Mouse (Mus musculus): ENCODE data around the gene Osgep. TPM values are rescaled to one million over a fixed set of nuclear protein-coding genes. Genes with fewer than 3 reads are reported as not detected.
"Not testable (repeated sequence)": the region's sequence is repeated elsewhere in the genome, so short reads cannot be mapped to it uniquely, and the experiment has no call there.

Osgep gene
- 110 and 111 TPM in 2 replicates for polyA plus RNA-seq (2015; fragmentation: Nextera tagmentation; extraction: Ambion mirVana)

- H3K27ac ChIP-seq (ENCODE audit: low read depth, low read length) = peak within 1 kb of the TSS; percentile 82
- H3K4me3 ChIP-seq (ENCODE audit: low read length) = peak within 1 kb of the TSS; percentile 85
- peaks cover 22% of the 10 kb centered on the region for H3K36me3 ChIP-seq (ENCODE audit: control insufficient read depth, insufficient read depth, low read length)
- H3K9ac ChIP-seq (ENCODE audit: low read depth, low read length) = peak within 1 kb of the TSS; percentile 80
- peak within 1 kb of the TSS; percentile 95 for H3K4me2 ChIP-seq (ENCODE audit: low read length)
- H3K9me3 ChIP-seq (ENCODE audit: control insufficient read depth, low read length) = no peaks in the 10 kb centered on the region
- H3K27me3 ChIP-seq (replicated peaks; ENCODE audit: control insufficient read depth, insufficient read depth, low read length) = no peaks in the 10 kb centered on the region
- peak; percentile 97 for ATAC-seq
- H3K4me1 ChIP-seq (ENCODE audit: control insufficient read depth, insufficient read depth, low read depth, low read length) = peaks cover 22% of the 10 kb centered on the region
- WGBS = 0% methylated on average over 51 of the region's 57 CpGs
These were observed at the start of gene Osgep, which contains the start of gene Apex1 for GRCm38 (mm10) chr14:50924281-50925064. Gene Osgep (minus strand): TSS chr14:50924893. Gene Apex1 (plus strand): TSS chr14:50924968.

- no peak for ATAC-seq
- WGBS = 58% methylated on average over 4 of the region's 4 CpGs
- Histone ChIP-seq H3K36me3 (ENCODE audit: control insufficient read depth, insufficient read depth, low read length) (no peaks in the 10 kb centered on the region), H3K9me3 (ENCODE audit: control insufficient read depth, low read length) (no peaks in the 10 kb centered on the region), H3K9ac (ENCODE audit: low read depth, low read length) (no peak overlapping the region), H3K27ac (ENCODE audit: low read depth, low read length) (no peak overlapping the region), H3K4me3 (ENCODE audit: low read length) (no peak overlapping the region), H3K4me2 (ENCODE audit: low read length) (no peak overlapping the region), H3K27me3 (replicated peaks; ENCODE audit: control insufficient read depth, insufficient read depth, low read length) (no peaks in the 10 kb centered on the region), H3K4me1 (ENCODE audit: control insufficient read depth, insufficient read depth, low read depth, low read length) (no peaks in the 10 kb centered on the region)
These were observed 49.0 kb upstream of the Osgep start for GRCm38 (mm10) chr14:50973700-50974099.

GRCm38 (mm10) chr14:50973054-50973453, 48.4 kb upstream of the Osgep start:
- H3K27me3 ChIP-seq (replicated peaks; ENCODE audit: control insufficient read depth, insufficient read depth, low read length); H3K27ac ChIP-seq (ENCODE audit: low read depth, low read length); H3K9ac ChIP-seq (ENCODE audit: low read depth, low read length); H3K4me3 ChIP-seq (ENCODE audit: low read length); H3K9me3 ChIP-seq (ENCODE audit: control insufficient read depth, low read length); H3K4me2 ChIP-seq (ENCODE audit: low read length); ATAC-seq; H3K4me1 ChIP-seq (ENCODE audit: control insufficient read depth, insufficient read depth, low read depth, low read length); H3K36me3 ChIP-seq (ENCODE audit: control insufficient read depth, insufficient read depth, low read length): not testable (repeated sequence)
- WGBS = 92% methylated on average over 5 of the region's 5 CpGs

DNA sequence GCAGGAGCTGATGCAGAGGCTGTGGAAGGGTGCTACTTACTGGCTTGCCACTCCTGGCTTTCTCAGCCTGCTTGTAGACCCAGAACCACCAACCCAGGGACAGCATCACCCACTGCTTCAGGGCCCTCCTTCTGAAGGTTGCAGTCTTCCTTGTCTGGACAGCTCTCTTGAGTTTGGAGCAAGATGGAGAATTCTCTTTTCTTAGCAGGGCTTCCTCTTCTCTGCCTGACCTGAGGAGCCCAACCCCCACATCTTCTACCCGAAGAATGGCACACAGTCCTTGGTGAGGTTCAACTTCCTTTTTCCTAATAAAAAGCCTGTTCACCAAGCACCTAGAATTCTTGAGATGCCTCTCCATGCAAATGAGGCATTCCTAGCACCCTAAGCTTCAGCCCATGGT, 46.1 kb upstream of the Osgep start:
- H3K4me1 ChIP-seq (ENCODE audit: control insufficient read depth, insufficient read depth, low read depth, low read length) = no peaks in the 10 kb centered on the region
- H3K36me3 ChIP-seq (ENCODE audit: control insufficient read depth, insufficient read depth, low read length) = no peaks in the 10 kb centered on the region
- no peak overlapping the region for H3K4me2 ChIP-seq (ENCODE audit: low read length)
- H3K9me3 ChIP-seq (ENCODE audit: control insufficient read depth, low read length) = no peaks in the 10 kb centered on the region
- H3K4me3 ChIP-seq (ENCODE audit: low read length) = no peak overlapping the region
- ATAC-seq = 0 out of 2 replicates have a peak, but pooled peaks have one; percentile 32
- H3K9ac ChIP-seq (ENCODE audit: low read depth, low read length) = no peak overlapping the region
- 71% methylated on average over 1 of the region's 1 CpGs for WGBS
- H3K27me3 ChIP-seq (replicated peaks; ENCODE audit: control insufficient read depth, insufficient read depth, low read length) = no peaks in the 10 kb centered on the region
- no peak overlapping the region for H3K27ac ChIP-seq (ENCODE audit: low read depth, low read length)

GRCm38 (mm10) chr14:50969558-50970544, 45.2 kb upstream of the Osgep start:
- WGBS = 12% methylated on average over 12 of the region's 12 CpGs
- Histone ChIP-seq H3K27ac (ENCODE audit: low read depth, low read length) (peak overlapping the region; percentile 54; the same call in 1 of the 2 replicates), H3K4me3 (ENCODE audit: low read length) (no peak overlapping the region)

GRCm38 (mm10) chr14:50969041-50969440, 44.3 kb upstream of the Osgep start:
- ATAC-seq = peak; percentile 72; the same call in 1 of the 2 replicates
- H3K4me3 ChIP-seq (ENCODE audit: low read length) = no peak overlapping the region
- no peaks in the 10 kb centered on the region for H3K36me3 ChIP-seq (ENCODE audit: control insufficient read depth, insufficient read depth, low read length)
- no peaks in the 10 kb centered on the region for H3K9me3 ChIP-seq (ENCODE audit: control insufficient read depth, low read length)
- no peak overlapping the region for H3K4me2 ChIP-seq (ENCODE audit: low read length)
- no peaks in the 10 kb centered on the region for H3K4me1 ChIP-seq (ENCODE audit: control insufficient read depth, insufficient read depth, low read depth, low read length)
- H3K27me3 ChIP-seq (replicated peaks; ENCODE audit: control insufficient read depth, insufficient read depth, low read length) = no peaks in the 10 kb centered on the region
- WGBS = 3% methylated on average over 1 of the region's 1 CpGs
- no peak overlapping the region for H3K9ac ChIP-seq (ENCODE audit: low read depth, low read length)
- H3K27ac ChIP-seq (ENCODE audit: low read depth, low read length) = no peak overlapping the region

More at GRCm38 (mm10) chr14:50969558-50970544, 45.2 kb upstream of the Osgep start:
- ATAC-seq = peak; percentile 89
- H3K36me3 ChIP-seq (ENCODE audit: control insufficient read depth, insufficient read depth, low read length) = no peaks in the 10 kb centered on the region
- 0 out of 2 replicates have a peak overlapping the region, but pooled peaks have one; percentile 14 for H3K4me2 ChIP-seq (ENCODE audit: low read length)
- H3K4me1 ChIP-seq (ENCODE audit: control insufficient read depth, insufficient read depth, low read depth, low read length) = no peaks in the 10 kb centered on the region
- H3K27me3 ChIP-seq (replicated peaks; ENCODE audit: control insufficient read depth, insufficient read depth, low read length) = no peaks in the 10 kb centered on the region
- no peak overlapping the region for H3K9ac ChIP-seq (ENCODE audit: low read depth, low read length)
- H3K9me3 ChIP-seq (ENCODE audit: control insufficient read depth, low read length) = no peaks in the 10 kb centered on the region

DNA sequence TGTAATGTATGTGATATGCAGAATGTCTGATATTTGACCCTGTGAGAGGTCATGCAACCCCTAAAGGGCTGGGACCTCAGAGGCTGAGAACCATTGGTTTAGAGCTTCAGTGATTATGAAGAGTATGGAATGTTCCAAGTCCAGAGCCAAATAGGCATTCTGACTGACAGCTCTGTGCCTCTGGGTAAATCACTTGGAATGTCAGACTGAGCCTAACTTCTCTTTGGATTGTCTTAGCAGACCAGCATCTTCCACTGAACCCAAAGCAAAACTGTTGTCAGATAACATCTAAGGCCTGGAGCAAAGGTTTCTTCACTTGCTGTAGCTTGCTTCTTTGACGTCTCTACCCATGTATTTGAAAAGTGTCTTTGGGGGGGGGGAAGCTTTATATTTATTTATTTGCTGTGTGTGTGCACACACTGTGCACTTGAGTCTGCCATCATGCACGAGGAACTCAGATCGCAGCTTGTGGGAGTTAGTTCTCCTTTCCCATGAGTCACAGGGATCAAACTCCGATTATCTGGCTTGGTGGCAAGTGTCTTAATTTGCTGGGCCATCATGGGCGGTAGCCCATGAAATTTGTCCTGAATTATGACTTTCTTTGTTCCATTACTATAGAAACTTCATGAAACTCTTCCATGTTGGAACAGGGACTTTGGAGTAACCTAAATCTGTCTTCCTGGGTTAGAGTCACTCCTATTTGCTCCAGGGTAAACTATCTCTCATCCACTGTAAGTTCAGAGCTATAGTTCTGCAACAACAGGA, 43.7 kb upstream of the Osgep start:
- ATAC-seq = no peak
- Histone ChIP-seq H3K27me3 (replicated peaks; ENCODE audit: control insufficient read depth, insufficient read depth, low read length) (no peaks in the 10 kb centered on the region), H3K36me3 (ENCODE audit: control insufficient read depth, insufficient read depth, low read length) (no peaks in the 10 kb centered on the region), H3K9me3 (ENCODE audit: control insufficient read depth, low read length) (no peaks in the 10 kb centered on the region), H3K4me1 (ENCODE audit: control insufficient read depth, insufficient read depth, low read depth, low read length) (no peaks in the 10 kb centered on the region), H3K27ac (ENCODE audit: low read depth, low read length) (no peak overlapping the region), H3K9ac (ENCODE audit: low read depth, low read length) (no peak overlapping the region), H3K4me3 (ENCODE audit: low read length) (no peak overlapping the region), H3K4me2 (ENCODE audit: low read length) (no peak overlapping the region)
- 76% methylated on average over 5 of the region's 5 CpGs for WGBS

- not testable (repeated sequence) for H3K27me3 ChIP-seq (replicated peaks; ENCODE audit: control insufficient read depth, insufficient read depth, low read length); H3K4me2 ChIP-seq (ENCODE audit: low read length); H3K9me3 ChIP-seq (ENCODE audit: control insufficient read depth, low read length); ATAC-seq; H3K27ac ChIP-seq (ENCODE audit: low read depth, low read length); H3K9ac ChIP-seq (ENCODE audit: low read depth, low read length); H3K36me3 ChIP-seq (ENCODE audit: control insufficient read depth, insufficient read depth, low read length); H3K4me3 ChIP-seq (ENCODE audit: low read length); H3K4me1 ChIP-seq (ENCODE audit: control insufficient read depth, insufficient read depth, low read depth, low read length)
- 85% methylated on average over 5 of the region's 5 CpGs for WGBS
These were observed 33.7 kb upstream of the Osgep start for GRCm38 (mm10) chr14:50958289-50958995.

All from hindbrain, embryonic 16.5 days (tissue).